Mouse (Mus musculus): ENCODE results near the gene Unc13a. TPM values are rescaled to one million over a fixed set of nuclear protein-coding genes. Genes with fewer than 3 reads are reported as not detected.

The Unc13a gene
- polyA plus RNA-seq, 1 experiment from 2014 or later: 13.9 TPM

DNA sequence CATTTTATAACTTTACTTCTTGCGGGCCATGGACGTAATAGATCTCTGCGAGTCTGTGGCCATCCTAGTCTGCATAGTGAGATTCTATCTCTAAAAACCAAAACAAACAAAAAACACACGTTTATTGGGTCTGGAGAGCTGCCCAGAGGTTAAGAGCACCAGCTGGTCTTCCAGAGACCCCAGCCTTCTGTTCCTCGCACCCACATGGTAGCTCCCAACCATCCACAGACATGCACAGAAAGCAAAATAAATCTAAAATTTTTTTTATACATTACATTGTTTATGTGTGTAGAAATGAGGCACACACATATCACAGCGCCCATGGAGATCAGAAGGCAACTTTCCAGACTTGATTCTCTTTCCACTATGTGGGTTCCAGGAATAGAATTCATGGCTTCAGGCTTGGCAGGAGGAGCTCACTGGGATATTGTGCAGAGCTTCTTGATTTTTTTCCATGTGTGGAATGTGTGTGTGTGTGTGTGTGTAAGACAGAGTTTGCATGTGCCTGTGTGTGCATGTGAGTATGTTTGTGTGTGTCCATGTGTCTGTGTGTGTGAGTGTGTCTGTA is 695 bp upstream of the Unc13a start:
- no peak for ATAC-seq (ENCODE audit: low FRiP score)
- Histone ChIP-seq H3K4me3 (peak overlapping the region; percentile 70), H3K9me3 (replicated peaks) (no peaks in the 10 kb centered on the region), H3K4me2 (replicated peaks) (peak overlapping the region; percentile 93), H3K27me3 (peaks cover 61% of the 10 kb centered on the region), H3K4me1 (peaks cover 34% of the 10 kb centered on the region), H3K27ac (peak overlapping the region; percentile 88; the same call in 1 of the 2 replicates), H3K36me3 (no peaks in the 10 kb centered on the region), H3K9ac (no peak overlapping the region)
- 66% methylated on average over 6 of the region's 6 CpGs for WGBS

DNA sequence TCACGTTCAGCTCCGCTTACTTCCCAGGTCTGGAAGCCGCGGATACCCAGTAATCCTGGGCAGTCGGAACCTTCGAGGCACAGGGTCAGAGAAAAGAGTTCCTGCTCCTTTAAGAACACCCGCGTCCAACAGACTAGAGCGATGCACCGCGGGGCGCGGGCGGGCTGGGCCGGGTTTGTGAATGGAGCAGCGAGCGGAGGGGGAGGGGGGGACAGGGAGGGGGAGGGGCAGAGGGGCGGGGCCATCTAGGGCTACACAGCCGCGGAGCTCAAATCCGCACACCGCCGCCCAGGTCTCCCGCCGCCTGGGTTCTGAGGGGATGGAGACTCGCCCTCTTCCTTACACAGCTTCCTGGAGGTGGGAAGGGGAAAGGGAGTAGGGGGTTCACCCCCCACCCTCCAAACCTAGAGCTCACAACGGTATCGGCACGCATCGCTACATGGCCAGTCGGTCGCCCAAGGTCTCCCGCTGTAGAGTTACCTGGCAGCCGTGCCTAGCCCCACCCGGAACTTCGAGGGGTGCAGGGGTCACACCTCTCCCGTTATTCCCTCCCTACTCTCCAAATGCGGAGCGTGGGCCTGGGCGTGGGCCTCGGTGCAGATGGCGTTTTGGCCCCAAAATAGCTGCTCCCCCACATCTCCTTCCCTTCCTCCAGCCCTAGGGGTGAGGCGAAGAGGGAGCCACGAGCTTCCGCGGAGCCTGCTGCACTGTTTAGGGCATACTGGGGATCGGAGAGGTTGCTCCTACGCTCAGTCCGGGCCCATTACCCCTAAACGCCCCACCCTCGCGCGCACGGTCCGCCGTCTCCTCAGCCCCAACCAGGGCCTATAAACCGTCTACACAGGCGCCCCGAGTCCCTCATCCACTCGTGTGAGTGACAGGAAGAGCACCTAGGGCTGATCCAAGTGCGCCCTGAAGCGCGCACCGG is 672 bp downstream of the Unc13a start:
- Histone ChIP-seq H3K9ac (peak overlapping the region; percentile 76), H3K27ac (peak overlapping the region; percentile 88), H3K4me1 (peaks cover 44% of the 10 kb centered on the region), H3K4me3 (peak overlapping the region; percentile 70), H3K4me2 (replicated peaks) (peak overlapping the region; percentile 93), H3K27me3 (peaks cover 58% of the 10 kb centered on the region), H3K9me3 (replicated peaks) (no peaks in the 10 kb centered on the region), H3K36me3 (no peaks in the 10 kb centered on the region)
- WGBS: 1% methylated on average over 48 of the region's 64 CpGs
- ATAC-seq (ENCODE audit: low FRiP score): peak; percentile 63

DNA sequence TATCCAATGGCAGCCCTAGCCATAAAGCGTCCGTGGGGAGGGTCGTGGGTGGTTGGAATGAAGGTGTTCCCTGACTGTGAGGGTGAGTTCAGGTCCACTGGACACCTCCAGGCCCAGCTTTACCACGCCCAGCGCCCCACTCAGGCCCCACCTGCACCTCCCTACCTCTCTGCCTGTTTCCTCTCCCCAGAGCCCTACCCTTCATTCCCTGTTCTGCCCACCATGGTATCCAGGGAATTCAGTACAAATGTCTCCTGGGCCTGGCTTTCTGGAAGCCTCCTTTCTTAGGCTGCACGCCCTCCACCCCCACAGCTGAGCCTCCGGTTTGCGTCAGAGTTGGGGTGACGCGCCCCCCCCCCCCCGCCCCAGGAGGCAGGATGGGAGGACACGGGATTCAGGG is 1.4 kb downstream of the Unc13a start:
- peaks cover 50% of the 10 kb centered on the region for H3K4me1 ChIP-seq

DNA sequence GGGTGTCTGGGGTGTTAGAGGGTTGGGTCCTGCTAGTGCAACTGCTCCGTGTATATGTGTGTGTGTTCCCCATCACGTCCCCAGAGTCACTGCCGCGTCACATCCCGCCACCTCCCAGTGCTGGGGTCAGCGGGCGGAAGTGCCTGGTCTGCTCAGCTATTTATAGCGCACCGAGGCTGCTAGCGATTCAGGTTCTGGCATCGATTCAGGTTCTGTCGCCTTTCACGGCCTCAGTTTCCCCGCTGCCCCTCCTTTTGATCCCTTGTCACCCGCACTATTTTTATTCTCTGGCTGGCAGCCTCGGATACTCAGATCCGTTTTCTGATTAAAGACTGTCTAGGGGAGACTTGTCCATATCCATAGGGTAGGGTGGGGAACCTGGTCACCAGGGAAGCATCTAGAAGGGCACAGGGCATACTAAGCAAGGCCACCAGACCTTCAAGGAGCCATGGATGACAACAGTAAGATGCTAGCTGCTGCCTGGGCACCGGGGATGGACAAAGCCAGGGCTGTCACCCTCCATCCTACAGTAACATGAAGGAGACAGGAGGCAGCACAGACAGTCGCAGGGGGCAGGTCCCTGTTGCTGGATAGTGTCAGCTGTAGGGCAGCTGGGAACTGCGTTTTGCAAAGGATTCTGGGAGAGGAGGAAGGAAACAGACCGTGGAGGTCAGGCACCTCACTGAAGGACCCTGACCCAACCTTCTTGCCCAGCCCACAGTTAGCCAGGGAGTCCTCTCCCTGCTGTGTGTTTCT is 3.2 kb downstream of the Unc13a start:
- peak overlapping the region; percentile 56 for H3K27ac ChIP-seq
- no peaks in the 10 kb centered on the region for H3K9me3 ChIP-seq (replicated peaks)
- peak overlapping the region; percentile 10; the same call in 1 of the 2 replicates for H3K4me3 ChIP-seq
- no peak for ATAC-seq (ENCODE audit: low FRiP score)
- peaks cover 53% of the 10 kb centered on the region for H3K4me1 ChIP-seq
- H3K36me3 ChIP-seq: peaks cover 6% of the 10 kb centered on the region; the same call in 1 of the 2 replicates
- peak overlapping the region; percentile 45 for H3K9ac ChIP-seq
- H3K27me3 ChIP-seq: peaks cover 56% of the 10 kb centered on the region
- 4% methylated on average over 21 of the region's 21 CpGs for WGBS
- H3K4me2 ChIP-seq (replicated peaks): peak overlapping the region; percentile 37

More for the DNA sequence above, 1.4 kb downstream of the Unc13a start:
- Histone ChIP-seq H3K36me3 (no peaks in the 10 kb centered on the region), H3K27me3 (peaks cover 51% of the 10 kb centered on the region), H3K4me3 (peak overlapping the region; percentile 70), H3K4me2 (replicated peaks) (peak overlapping the region; percentile 93), H3K9me3 (replicated peaks) (no peaks in the 10 kb centered on the region), H3K27ac (peak overlapping the region; percentile 88), H3K9ac (peak overlapping the region; percentile 76)
- ATAC-seq (ENCODE audit: low FRiP score): peak; percentile 18
- 6% methylated on average over 11 of the region's 12 CpGs for WGBS

DNA sequence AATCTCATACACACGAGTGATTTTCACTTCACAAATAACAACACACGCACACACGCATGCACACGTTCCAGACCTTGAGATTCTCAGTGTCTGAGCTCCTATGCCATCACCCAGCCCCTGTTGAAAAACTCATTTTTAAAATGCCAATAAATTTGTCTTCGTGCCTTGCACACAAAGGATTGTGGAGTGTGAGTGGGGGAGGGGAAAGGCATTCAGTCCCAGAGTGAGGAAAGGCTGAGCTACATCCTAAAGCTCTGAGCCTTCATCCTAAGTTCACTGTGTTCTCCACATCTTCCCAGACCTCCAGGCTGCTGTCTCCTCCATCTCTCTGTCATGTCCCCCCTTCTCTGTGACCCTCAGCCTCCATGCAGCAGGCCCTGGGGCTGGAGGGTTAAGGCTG is 4.3 kb downstream of the Unc13a start:
- ATAC-seq (ENCODE audit: low FRiP score): no peak
- no peaks in the 10 kb centered on the region for H3K9me3 ChIP-seq (replicated peaks)
- H3K36me3 ChIP-seq: peaks cover 15% of the 10 kb centered on the region; the same call in 1 of the 2 replicates
- no peak overlapping the region for H3K4me3 ChIP-seq
- H3K9ac ChIP-seq: peak overlapping the region; percentile 45; the same call in 1 of the 2 replicates
- H3K27ac ChIP-seq: peak overlapping the region; percentile 56; the same call in 1 of the 2 replicates
- H3K27me3 ChIP-seq: peaks cover 57% of the 10 kb centered on the region
- peak overlapping the region; percentile 6; the same call in 1 of the 2 replicates for H3K4me2 ChIP-seq (replicated peaks)
- WGBS: 43% methylated on average over 5 of the region's 5 CpGs
- peaks cover 53% of the 10 kb centered on the region for H3K4me1 ChIP-seq

DNA sequence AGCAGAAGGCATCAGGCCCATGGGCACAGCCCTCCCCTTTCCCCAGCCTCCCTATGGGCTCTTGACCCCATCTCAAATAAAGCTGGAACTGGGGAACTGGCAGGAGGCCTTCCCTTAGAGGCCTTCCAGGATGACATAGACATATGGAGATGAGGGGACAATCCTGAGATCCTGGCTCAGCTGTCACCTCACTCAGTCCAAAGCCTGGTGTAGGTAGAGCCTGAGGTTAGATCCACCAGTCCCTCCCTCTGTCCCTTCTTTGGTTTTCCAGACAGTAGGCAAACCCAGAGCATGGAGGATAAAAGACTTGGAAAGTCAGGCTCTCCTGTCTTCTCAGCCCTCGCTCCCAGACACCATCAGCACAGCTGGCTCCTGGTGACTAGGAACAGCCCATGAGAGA is 4.7 kb downstream of the Unc13a start:
- peak overlapping the region; percentile 39; the same call in 1 of the 2 replicates for H3K9ac ChIP-seq
- H3K4me2 ChIP-seq (replicated peaks): 0 out of 2 replicates have a peak overlapping the region, but pooled peaks have one; percentile 4
- H3K36me3 ChIP-seq: peaks cover 19% of the 10 kb centered on the region; the same call in 1 of the 2 replicates
- H3K4me1 ChIP-seq: peaks cover 50% of the 10 kb centered on the region
- H3K27ac ChIP-seq: 0 out of 2 replicates have a peak overlapping the region, but pooled peaks have one; percentile 56
- 5% methylated on average over 1 of the region's 1 CpGs for WGBS
- no peak for ATAC-seq (ENCODE audit: low FRiP score)
- no peaks in the 10 kb centered on the region for H3K9me3 ChIP-seq (replicated peaks)
- no peak overlapping the region for H3K4me3 ChIP-seq
- peaks cover 61% of the 10 kb centered on the region for H3K27me3 ChIP-seq

DNA sequence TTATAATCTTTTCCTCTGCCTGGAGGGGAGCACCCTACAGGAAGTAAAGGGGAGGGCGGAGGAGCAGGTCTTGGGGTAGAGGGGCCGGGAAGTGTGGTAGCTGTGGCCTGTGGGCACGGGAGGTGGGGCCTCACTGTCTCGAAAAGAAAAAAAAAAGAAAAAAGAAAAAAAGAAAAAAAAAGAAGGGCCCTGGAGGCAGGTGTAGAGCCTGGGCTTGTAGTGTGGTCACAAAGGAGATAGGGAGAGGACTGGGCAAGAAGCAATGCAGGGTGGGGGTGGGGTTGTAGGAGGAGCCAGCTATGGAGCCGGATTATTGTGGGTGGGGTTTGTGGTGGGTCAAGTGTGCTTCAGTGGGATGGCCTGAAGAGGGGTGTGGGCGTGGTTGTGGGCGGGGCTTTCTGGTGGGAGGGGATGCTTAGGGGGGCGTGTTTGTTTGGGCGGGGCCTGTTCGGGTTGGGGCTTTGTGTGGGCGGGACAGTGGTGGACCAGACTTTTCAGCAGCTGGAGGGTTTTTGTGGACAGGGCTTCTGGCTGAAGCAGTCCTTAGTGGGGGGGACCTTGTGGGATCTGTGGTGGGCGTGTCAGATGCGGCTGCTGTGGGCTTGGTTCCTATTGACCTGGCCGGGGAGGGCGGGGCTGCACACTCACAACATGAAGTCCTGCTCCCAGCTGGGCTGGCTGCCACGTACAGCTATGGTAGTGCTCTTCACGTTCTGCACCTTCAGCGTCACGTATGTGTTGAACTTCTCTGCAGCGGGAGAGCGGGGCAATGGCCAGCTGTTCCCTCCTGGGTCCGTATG is 6.0 kb downstream of the Unc13a start:
- ATAC-seq (ENCODE audit: low FRiP score): peak; percentile 53
- H3K4me1 ChIP-seq: peaks cover 47% of the 10 kb centered on the region

DNA sequence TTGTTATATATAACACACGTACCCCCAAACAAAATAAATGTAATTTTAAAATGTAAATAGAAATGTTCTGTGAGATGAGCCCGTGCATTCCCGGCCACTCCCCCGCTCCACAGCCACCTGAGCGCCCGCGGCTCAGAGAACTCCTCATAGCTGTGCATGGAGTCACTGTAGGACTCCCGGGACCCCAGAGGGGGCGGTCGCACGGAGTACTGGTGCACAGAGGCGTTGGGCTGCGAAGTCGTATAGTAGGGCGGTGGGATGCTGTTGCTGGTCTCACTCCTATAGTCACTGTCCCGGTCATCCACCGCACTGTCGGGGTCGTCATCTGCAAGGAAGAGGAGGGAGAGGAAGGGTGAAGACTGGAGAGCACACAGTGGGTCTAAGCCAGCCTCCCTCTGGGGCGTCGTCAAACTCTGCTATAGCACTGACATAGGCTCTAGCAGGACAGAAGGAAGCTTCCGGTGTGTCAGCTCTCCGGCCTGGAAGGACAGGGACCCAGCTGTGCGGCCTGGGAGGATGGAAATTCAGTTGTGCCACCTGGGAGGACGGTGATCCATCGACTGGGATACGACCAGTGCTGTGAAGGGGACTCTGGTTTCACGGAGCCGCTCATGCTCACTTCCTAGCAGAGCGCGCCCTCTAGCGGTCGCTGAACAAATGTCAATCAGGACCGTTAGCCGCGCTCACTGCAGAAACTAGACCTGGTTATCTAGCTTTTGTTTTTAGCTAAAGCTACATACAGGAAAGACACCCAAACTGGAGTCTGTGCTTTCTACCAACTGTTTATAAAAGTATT is 11.0 kb downstream of the Unc13a start:
- peaks cover 10% of the 10 kb centered on the region for H3K4me1 ChIP-seq
- no peak overlapping the region for H3K9ac ChIP-seq
- ATAC-seq (ENCODE audit: low FRiP score): peak; percentile 40
- peaks cover 80% of the 10 kb centered on the region for H3K27me3 ChIP-seq
- no peak overlapping the region for H3K27ac ChIP-seq
- no peak overlapping the region for H3K4me2 ChIP-seq (replicated peaks)
- H3K36me3 ChIP-seq: peaks cover 21% of the 10 kb centered on the region; the same call in 1 of the 2 replicates
- no peaks in the 10 kb centered on the region for H3K9me3 ChIP-seq (replicated peaks)
- 8% methylated on average over 36 of the region's 36 CpGs for WGBS
- H3K4me3 ChIP-seq: no peak overlapping the region

More for the DNA sequence above, 6.0 kb downstream of the Unc13a start:
- Histone ChIP-seq H3K36me3 (peaks cover 21% of the 10 kb centered on the region; the same call in 1 of the 2 replicates), H3K9ac (0 out of 2 replicates have a peak overlapping the region, but pooled peaks have one; percentile 14), H3K9me3 (replicated peaks) (no peaks in the 10 kb centered on the region), H3K27ac (no peak overlapping the region), H3K27me3 (peaks cover 71% of the 10 kb centered on the region), H3K4me2 (replicated peaks) (peak overlapping the region; percentile 37), H3K4me3 (0 out of 2 replicates have a peak overlapping the region, but pooled peaks have one; percentile 0)
- 4% methylated on average over 21 of the region's 22 CpGs for WGBS

DNA sequence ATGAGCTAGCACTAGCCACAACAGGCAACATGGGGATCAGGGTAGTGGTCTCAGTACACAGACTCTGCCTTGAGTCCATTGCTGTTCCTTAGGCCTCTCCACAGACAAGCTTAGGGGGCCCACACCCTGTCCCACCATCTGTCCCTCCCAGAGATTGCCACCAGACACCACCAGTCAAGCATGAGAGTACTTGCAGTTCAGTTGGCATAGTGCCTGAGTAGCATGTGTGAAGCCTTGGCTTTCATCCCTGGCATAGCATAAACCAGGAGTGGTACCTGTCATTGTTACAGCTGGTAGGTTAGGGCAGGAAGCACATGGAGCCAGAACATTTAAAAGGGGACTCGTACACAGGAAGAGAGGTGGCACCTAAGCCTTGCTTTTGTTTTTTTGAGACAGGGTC is 11.8 kb downstream of the Unc13a start:
- WGBS: 74% methylated on average over 1 of the region's 1 CpGs

DNA sequence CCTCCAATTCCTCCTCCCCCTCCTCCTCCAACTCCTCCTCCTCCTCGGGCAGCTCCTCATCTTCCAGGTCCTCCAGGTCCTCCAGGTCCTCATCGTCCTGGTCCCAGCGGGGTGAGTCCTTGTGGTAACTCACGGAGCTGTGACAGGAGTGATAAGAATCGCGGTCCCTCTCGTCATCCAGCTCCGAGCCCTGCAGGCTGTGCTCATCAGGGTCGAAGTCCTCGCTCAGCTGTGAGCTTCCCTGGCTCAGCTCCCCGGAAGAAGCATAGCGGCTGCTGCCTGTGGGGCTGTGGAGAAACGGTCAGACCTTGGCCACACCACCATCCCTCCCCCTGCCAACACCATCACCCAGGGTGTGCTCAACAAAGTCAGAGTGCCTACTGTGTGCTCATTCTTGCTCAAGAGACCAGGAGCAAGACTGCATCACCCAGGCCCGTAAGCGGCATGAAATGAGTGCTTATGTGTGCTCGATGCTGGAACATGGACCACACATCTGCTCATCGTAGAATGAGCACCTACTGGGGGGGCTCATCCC is 13.0 kb downstream of the Unc13a start:
- Histone ChIP-seq H3K27me3 (peaks cover 93% of the 10 kb centered on the region), H3K4me3 (no peak overlapping the region), H3K4me2 (replicated peaks) (no peak overlapping the region), H3K9ac (no peak overlapping the region), H3K9me3 (replicated peaks) (no peaks in the 10 kb centered on the region), H3K36me3 (peaks cover 16% of the 10 kb centered on the region; the same call in 1 of the 2 replicates), H3K27ac (no peak overlapping the region), H3K4me1 (peaks cover 10% of the 10 kb centered on the region)
- 36% methylated on average over 17 of the region's 17 CpGs for WGBS
- ATAC-seq (ENCODE audit: low FRiP score): no peak

More for the DNA sequence above, 11.8 kb downstream of the Unc13a start:
- Histone ChIP-seq H3K9me3 (replicated peaks) (no peaks in the 10 kb centered on the region), H3K4me2 (replicated peaks) (no peak overlapping the region), H3K36me3 (peaks cover 21% of the 10 kb centered on the region; the same call in 1 of the 2 replicates), H3K4me1 (peaks cover 7% of the 10 kb centered on the region), H3K4me3 (no peak overlapping the region), H3K9ac (no peak overlapping the region), H3K27ac (no peak overlapping the region), H3K27me3 (peaks cover 88% of the 10 kb centered on the region)
- no peak for ATAC-seq (ENCODE audit: low FRiP score)
